Mouse (Mus musculus) spleen, adult 18-20 months (tissue): ENCODE data around the gene Rnasek.
A peak's percentile ranks its signal among the peaks of the same experiment; 100 is the strongest.

Experiments
- DNase-seq, 2 experiments: peaks; one replicate each; pipeline ENCODE4 v3.0.0; 2022; ENCODE audit warnings: mixed read lengths in 2 of 2

The Rnasek gene

DNA sequence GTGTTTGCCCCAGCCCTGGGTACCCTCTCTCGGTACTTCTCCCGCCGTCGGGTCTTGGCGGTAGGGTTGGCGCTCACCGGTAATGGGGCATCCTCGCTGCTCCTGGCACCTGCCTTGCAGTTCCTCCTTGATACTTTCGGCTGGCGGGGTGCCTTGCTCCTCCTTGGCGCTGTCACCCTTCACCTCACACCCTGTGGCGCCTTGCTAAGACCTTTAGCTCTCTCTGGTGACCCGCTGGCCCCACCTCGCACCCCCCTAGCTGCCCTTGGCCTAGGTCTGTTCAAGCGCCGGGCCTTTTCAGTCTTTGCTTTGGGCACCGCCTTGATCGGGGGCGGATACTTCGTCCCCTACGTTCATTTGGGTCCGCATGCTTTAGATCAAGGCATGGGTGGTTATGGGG is 24.3 kb downstream of the Rnasek start:
- DNase-seq: no peak

DNA sequence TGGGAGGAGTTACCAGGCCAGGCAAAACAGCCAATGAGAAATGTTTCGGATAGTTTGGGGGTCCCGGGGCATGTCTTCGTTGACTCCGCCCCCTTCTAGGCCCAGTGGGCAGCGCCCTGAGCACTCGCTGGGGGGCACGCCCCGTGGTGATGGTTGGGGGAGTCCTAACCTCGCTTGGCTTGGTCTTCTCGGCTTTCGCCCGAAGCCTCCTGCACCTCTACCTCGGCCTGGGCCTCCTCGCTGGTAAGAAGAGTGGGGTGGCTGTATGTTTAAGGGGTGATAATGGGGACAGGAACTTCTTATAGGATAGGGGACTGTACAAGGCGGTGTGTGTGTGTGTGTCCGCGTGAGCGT is 24.8 kb downstream of the Rnasek start:
- DNase-seq: no peak

DNA sequence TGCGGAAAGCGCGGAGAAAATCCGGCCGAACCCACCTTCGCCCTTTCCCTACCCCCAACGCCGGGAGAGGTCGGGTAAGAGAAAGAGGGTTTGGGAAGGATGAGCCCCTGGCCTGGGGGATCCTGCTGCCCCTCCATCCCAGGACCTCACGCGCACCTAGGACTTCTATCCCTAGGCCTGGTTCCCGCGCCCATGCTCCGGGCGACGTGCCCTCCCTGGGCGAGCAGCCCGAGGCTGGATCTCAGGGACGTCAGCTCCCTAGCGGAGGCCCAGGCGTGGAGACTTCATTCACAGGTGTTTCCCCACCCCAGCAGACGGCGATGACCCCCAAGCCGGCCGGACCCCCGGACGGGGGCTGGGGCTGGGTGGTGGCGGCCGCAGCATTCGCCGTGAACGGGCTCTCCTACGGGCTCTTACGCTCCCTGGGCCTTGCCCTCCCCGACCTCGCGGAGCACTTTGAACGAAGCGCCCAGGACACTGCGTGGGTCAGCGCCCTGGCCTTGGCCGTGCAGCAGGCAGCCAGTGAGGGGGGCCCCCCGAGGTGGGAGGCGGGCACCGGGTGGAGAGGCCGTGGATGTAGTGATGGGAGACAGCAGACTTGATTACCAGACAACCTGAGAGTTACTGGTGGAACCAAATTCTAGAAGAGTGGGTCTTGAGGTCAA is 25.3 kb downstream of the Rnasek start:
- DNase-seq: no peak

DNA sequence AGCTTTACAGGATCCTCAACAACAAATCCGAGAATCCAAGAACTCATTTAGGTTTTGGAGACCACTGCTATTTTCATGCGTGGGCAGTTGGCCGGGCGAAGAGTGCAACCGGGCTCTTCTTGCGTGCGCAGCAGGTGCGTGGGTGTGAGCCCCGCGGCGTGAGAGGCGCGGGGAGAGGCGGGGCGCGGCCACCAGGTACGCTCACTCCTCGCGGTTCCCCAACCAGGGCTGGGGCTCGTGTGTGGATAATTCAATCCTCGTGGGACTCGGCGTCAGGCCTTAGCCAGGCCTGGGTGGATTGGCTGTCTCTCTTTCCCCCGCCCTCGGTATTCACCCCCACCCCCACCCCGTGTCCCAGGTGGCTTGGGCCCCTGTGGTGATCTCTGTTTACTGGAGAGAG is 25.9 kb downstream of the Rnasek start:
- DNase-seq: no peak

DNA sequence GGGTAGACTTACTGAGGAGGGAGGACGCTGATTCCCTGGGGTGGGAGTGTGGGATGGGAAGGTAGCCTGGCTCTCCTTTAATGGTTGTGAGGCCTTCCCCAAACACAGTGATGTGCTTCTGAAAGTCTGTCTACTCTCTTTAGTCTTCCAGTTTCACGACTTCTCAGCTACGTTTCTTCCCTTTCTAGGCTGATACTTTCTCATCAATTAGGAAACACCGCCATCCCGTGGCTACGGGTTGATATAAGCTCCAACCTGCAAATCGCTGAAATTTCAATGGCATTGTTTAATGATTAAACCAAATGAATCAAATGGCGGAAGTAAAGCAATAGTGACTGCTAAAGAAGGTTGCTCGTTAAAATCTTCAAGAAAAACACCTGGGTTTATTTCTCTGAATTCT is 26.7 kb downstream of the Rnasek start:
- DNase-seq: peak in 1 of 2 experiments; percentile 61

DNA sequence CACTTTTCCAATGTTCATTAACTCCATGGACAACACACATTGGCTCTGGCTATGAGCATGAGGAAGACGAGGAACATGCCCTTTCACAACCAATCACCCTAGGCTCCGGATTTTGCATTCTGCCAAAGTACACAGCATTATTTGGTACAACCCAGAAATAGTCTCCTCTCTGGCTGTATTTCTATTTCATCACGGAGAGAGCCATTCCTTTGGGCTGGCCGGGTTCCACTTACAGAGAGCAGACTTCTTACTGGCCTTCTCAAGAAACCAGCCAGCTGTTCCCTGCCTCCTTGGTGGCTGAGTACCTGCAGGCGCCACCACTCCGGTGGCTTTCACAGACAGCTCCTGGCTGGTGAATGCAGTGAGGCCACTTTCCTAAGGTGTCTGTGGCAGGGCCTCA is 27.2 kb downstream of the Rnasek start, which contains the start of gene Slc16a11:
TSS of gene Slc16a11 (plus strand) at position 330 of the 400 bp plus-strand sequence.
- no peak for DNase-seq

DNA sequence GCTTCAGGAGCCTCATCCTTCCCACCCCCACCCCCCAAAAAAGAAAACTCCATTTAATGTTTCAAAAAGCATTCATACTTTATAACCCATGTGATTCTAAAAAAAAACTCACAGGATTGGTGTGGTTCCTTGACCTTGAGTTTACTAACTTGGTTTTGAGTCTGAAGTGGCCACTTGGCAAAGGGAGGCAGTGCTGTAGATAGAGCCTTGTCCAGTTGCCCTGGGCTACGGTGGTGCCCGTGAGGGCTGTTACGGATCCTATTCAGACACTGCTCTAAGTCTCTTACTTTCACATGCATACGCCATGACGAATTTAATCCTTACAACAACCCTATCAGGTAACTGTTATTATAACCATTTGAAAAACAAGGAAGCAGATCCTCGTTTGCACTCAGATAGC is 27.7 kb downstream of the Rnasek start:
- no peak for DNase-seq

DNA sequence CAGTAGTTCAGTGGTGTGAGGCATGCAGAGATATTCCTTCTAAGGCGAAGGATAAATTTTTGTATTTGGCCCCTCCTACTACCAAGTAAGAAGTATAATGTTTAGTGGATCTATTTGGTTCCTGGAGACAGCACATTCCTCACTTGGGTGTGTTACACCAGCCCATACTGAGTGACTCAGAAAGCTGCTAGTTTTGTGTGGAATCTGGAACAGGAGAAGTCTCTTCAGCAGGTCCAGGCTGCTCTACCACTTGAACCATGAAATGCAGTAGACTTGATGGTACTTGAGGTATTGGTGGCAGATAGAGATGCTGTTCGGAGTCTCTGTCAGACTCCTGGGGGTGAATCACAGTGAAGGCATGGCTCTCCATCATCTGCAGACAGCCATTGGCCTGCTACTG is 29.0 kb downstream of the Rnasek start:
- no peak for DNase-seq

DNA sequence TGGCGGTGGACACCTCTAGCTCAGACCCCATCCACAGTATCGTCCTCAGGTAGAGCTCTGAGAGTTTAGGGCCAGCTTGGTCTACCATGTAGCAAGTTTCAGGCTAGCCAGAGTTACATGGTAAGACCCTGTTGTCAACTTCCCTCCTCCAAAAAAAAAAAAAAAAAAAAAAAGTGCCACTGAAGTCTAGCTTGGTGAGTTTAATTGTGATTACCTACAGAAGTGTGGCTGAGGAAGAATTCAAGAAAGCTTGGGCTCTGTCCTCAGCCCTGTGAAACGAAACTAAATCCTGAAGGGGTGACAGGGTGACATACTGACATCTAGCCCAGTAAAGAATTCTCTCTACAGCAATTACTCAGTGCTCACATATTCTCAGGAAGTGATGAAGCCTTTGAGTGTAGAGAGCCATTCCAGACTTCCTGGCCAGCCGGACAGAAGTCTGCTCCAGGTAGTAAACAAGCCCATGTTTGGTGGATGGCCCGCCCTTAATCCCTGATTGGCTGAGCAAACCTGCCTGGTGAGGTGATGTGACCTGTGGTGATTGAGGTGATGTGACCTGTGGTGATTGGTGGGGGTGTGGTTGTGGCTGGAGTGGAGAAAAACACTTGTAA is 30.8 kb downstream of the Rnasek start:
- no peak for DNase-seq

DNA sequence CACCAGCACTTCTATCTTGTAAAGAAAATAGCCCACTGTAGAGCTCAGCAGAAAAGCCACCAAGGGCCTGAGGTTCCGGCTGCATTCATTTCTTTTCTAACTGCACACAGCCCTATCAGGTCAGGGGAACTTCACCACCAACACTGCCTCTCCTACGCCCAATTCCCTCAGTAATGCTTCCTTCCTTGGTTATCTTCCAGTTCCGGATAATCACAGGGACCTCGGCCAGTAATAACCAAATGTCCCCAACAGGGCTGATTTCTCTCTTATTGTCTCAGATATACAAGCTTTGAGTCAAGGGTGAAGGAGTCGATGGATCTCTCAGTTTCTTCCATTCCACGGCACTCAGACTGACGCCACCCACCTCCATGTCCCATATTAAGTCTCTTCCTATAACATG is 32.4 kb downstream of the Rnasek start:
- DNase-seq: no peak

DNA sequence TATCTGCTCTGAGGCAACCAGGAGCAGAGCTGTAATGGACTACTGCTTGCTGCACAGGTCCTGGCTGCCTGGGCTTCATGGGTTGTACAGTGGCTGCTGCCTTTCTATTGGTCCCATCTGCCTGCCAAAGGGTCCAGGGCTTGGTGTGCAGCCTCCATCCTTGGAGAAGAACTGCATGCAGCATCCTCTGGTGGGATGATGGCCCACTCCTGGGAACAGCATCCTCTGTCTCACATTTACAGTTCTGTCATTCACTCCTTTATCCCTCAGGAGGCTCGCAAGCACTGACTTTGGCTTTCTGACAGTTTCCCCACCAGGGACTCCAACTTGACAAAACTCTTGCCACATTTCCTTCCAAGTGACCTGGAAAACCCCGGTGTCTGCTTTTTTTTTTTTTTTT is 32.8 kb downstream of the Rnasek start:
- no peak for DNase-seq

DNA sequence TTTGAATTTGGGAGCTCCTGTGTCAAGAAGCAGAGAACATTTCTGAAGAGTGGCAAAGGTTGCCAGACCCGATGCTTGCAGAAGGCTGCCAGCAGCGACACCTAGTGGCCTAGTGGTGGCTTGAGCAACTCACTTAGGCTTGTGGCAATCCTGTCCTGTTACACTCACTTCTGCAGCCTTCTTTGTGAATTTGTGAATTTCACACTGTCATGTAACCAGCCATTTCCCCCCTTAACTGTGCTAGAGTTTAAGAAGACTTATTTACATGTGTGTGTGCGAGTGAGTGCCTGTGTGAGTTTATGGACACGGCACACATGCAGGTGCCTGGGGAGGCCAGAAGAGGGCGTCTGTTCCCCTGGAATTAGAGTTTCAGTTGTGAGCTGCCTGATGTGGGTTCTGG is 38.0 kb downstream of the Rnasek start:
- peak; percentile 46 to 77 for DNase-seq

DNA sequence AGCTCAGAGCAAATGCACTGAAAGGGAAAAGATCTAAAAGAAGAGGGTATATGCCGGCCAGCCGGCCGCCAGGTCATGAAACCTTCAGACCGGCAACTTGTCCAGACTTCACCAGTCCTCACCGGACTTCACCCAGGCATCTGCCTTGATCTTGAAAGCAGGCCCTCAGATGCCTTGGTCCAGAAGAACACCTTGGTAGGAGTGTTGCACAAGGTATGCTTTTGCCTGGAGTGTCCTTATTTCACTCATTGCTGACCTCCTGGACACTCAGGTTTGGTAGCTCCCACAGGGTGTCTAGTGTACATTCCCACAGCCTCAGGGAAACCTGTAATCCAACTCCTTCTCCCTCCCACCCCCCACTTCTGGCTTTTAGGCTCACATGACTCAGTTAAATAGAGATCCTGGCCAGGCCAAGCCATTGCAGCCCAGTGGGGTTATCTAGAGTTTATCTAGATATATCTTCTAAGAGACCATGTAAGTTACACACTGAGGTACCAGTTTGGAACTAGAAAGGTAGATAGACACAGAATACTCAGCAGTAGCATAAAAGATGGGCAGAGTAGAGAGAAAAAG is 39.5 kb downstream of the Rnasek start:
- no peak for DNase-seq

DNA sequence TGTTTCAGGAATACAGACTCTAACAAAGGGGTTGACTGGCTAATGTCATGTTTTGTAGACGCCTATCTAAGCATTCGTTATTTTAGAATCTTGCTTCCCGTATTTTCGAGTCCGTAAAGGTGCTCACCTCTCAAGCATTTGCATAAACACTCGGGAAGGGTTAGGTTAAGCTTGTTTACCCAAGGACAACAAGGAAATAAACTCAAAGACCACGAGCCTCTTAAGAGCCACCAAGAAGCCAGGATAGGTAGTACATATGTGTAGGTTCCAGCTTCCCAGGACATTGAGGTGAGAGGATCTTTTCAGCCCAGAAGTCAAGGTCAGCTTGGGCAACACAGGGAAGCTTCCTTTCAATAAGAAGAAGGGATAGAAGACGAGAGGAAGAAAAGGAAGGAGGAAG is 40.5 kb downstream of the Rnasek start:
- no peak for DNase-seq

DNA sequence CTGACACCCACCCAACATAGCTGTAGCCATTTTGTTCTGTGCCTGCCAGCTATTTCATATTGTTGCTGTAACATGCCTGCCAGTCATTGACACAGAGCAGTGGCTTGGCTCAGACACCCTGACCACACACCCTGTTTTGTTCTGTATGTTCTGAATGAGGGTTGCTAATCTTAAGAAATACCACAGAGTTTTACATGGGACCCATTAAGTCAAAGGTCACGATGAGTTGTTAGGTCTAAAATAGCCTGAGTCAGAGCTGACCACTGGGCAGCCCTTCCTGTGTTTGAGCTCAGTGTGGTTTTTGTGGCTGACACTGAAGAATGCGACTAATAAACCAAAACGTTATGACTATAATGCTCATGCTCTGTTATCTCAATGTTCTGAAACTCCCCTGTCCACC is 41.3 kb downstream of the Rnasek start:
- no peak for DNase-seq

DNA sequence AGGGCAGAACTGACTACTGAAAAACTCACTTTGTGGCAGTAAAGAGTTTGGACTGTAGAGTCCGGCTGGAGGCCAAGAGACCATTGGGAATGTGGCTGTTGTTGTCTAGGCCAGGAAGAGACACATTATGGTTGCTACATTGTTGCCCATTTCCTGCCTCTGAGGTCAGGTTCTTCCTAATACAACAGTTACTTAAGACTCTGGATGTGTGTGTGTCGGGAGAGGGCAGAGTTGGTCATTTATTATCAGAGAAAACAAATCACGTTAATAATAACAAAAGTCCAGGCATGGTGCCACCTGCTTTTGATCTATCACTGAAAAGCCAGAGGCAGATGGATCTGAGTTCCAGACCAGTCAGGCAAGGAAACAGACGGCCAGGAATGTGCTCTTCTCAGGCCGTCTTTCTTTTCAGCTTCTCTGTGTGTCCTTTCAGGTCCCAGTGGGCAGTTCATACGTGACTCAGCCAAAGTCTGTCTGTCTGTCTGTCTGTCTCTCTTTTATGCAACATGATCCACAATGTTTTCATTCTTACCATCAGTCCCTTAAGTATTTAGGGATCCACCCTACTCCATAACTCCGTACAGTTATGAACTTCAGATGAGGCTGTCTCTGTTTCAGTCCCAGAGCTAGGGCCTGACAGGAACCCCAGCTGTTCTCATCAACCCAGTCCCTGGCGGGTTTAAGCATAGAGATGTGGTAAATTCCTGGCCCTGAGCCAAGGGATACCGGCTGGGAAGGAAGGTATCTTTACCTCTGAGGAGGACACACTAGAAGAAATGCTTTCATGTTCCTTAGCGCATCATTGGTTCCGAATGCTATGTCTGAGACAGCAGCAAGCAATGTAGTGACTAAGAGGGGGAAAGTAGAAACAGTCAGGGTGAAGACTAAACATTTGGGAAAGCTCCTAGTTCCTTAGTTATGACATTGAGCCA is 46.0 kb downstream of the Rnasek start:
- DNase-seq: no peak

DNA sequence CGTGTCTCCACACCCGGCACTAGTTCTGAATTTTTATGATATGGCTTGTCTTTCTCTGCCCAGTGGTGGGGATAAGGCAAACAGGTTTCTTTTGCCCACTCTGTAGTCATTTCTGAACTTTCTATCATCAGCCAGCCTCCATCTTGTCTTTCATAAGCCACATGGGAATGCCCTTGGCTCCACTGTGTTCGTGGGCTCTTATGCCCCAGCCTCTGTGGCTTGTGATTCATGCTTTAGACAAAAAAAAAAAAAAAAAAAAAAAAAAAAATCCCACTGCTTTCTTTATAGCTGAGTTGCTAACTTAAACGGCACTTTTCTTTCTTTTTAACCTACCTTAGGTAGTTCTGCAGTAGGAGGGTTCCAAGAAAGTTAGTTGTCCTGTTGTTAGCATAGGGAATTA is 47.5 kb downstream of the Rnasek start:
- DNase-seq: no peak

DNA sequence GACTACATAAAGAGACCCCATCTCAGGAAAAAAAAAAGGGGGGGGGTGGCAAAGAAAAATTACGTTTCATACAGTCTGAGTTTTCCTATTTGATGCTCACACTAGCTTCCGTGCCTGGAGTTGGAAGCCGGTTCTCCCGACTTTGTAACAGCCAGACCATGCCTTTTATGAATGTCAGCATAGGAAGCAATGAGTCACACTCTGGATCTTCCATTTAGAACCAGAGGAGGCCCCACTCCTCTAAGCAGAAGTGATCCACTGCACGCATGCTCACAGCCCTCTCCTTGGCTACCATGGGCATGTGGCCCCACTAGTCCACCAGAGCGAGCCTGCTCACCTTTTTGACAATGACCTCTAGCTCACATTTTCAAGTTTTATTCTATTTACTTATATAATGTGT is 48.5 kb downstream of the Rnasek start:
- no peak for DNase-seq

DNA sequence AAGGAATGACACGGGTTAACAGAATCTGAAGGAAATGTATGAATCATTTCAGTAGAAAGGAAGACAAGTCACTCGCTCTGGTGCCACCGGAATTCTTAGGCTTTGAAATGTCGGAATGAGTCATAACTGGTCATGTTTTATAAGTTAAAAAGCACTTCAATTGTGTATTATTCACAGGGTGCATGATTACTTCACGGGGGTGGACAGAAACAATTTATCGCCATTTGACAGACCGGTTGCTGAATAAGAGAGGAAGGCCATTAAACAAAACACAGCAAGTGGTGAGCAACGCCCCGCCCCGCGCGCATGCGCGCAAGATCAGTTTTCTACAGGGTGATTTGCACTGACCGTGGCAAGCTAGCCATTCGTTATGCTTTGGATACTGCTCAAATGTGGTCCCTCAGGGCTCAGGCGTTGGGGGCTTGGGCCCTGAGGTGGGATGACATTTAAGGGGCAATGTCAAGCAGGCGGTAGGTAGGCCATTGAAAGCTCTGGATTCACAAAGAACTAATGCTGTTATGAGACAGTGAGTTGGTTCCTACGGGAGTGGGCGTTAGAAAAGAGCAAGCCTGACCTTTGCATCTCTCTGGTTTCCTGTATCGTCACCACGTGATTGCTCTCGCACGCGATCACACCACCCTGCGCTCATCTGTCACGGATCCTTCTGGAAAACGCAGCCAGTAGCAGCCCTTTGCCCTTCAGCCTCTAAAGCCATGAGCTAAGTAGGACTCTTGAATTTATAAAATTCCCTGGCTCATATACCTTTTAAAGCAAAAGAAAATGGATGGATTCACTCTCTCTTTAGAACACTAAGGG is 50.1 kb downstream of the Rnasek start:
- no peak for DNase-seq
